Mouse (Mus musculus): ENCODE results near the gene Gm21985.
A peak's percentile ranks its signal among the peaks of the same experiment; 100 is the strongest.
"Not testable (repeated sequence)": the region's sequence is repeated elsewhere in the genome, so short reads cannot be mapped to it uniquely, and the experiment has no call there.

The Gm21985 gene

GRCm38 (mm10) chr2:112265448-112266241, 469 bp upstream of the Gm21985 start, which contains the start of gene Slc12a6:
Gene Slc12a6, plus strand, starts transcription at chr2:112265825.
- peak; percentile 90 for DNase-seq (ENCODE audit: low spot score)

GRCm38 (mm10) chr2:112266780-112267179, 666 bp downstream of the Gm21985 start:
- no peak for DNase-seq (ENCODE audit: low spot score)

GRCm38 (mm10) chr2:112267547-112268269, 1.6 kb downstream of the Gm21985 start:
- no peak for DNase-seq (ENCODE audit: low spot score)

GRCm38 (mm10) chr2:112270011-112270410, 3.9 kb downstream of the Gm21985 start:
- DNase-seq (ENCODE audit: low spot score), result no peak

GRCm38 (mm10) chr2:112272909-112273308, 6.8 kb downstream of the Gm21985 start:
- no peak for DNase-seq (ENCODE audit: low spot score)

- no peak for DNase-seq (ENCODE audit: low spot score)
Measured at GRCm38 (mm10) chr2:112273474-112273873, 7.4 kb downstream of the Gm21985 start.

- DNase-seq (ENCODE audit: low spot score), result no peak
Measured at GRCm38 (mm10) chr2:112276870-112277269, 10.8 kb downstream of the Gm21985 start.

- DNase-seq (ENCODE audit: low spot score), result no peak
Measured at GRCm38 (mm10) chr2:112282846-112283245, 16.7 kb downstream of the Gm21985 start.

- no peak for DNase-seq (ENCODE audit: low spot score)
Measured at GRCm38 (mm10) chr2:112284363-112285030, 18.4 kb downstream of the Gm21985 start.

GRCm38 (mm10) chr2:112285031-112285390, 18.9 kb downstream of the Gm21985 start:
- no peak for DNase-seq (ENCODE audit: low spot score)

GRCm38 (mm10) chr2:112286062-112286461, 19.9 kb downstream of the Gm21985 start:
- not testable (repeated sequence) for DNase-seq (ENCODE audit: low spot score)

- no peak for DNase-seq (ENCODE audit: low spot score)
Measured at GRCm38 (mm10) chr2:112287059-112287458, 20.9 kb downstream of the Gm21985 start.

GRCm38 (mm10) chr2:112289507-112289906, 23.4 kb downstream of the Gm21985 start:
- no peak for DNase-seq (ENCODE audit: low spot score)

- DNase-seq (ENCODE audit: low spot score), result no peak
Measured at GRCm38 (mm10) chr2:112292823-112293222, 26.7 kb downstream of the Gm21985 start.

- no peak for DNase-seq (ENCODE audit: low spot score)
Measured at GRCm38 (mm10) chr2:112296211-112296610, 30.1 kb downstream of the Gm21985 start.

GRCm38 (mm10) chr2:112298221-112298620, 32.1 kb downstream of the Gm21985 start:
- DNase-seq (ENCODE audit: low spot score), result no peak

GRCm38 (mm10) chr2:112308671-112309070, 42.6 kb downstream of the Gm21985 start:
- no peak for DNase-seq (ENCODE audit: low spot score)

- DNase-seq (ENCODE audit: low spot score), result no peak
Measured at GRCm38 (mm10) chr2:112309161-112309600, 43.1 kb downstream of the Gm21985 start.

- DNase-seq (ENCODE audit: low spot score), result no peak
Measured at GRCm38 (mm10) chr2:112315638-112316037, 49.5 kb downstream of the Gm21985 start.

GRCm38 (mm10) chr2:112318227-112318626, 52.1 kb downstream of the Gm21985 start:
- DNase-seq (ENCODE audit: low spot score), result no peak

GRCm38 (mm10) chr2:112318905-112319304, 52.8 kb downstream of the Gm21985 start:
- no peak for DNase-seq (ENCODE audit: low spot score)

GRCm38 (mm10) chr2:112328069-112328777, 62.1 kb downstream of the Gm21985 start:
- DNase-seq (ENCODE audit: low spot score), result no peak

All from T-cell, adult 2 months (primary cell).